Mouse (Mus musculus) monocyte, adult 59 days (primary cell): ENCODE measurements around the gene Olfr1178. TPM values are rescaled to one million over a fixed set of nuclear protein-coding genes. Genes with fewer than 3 reads are reported as not detected.

Source experiments
- total RNA-seq, 2 experiments: library from RNA; stranded (reverse); gene quantifications; one replicate each; pipeline ENCODE4 v1.2.4; 2023

Gene Olfr1178
- total RNA-seq, result not detected

GRCm38 (mm10) chr2:88386762-88387161, at the start of gene Olfr1178:
TSS of gene Olfr1178 (plus strand) at chr2:88387062.

DNA sequence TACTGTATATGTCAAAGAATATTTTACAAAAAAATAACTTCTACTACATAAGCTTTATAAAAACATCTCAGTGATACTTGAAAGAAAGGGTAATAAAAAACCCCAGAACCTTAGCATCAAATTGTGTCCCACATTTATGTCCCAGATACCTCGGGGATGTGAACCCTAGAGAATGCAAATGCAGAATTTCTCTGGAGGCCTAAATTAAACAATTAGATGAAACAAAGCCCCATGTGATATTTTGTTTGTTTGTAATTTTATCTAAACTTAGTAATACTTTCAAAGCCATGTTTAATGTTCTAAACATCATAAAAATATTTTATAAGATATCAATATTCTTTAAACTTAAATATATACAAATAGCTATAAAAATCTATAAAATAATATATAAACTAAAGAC, 40.5 kb upstream of the Olfr1178 start, which contains the start of gene Olfr1177-ps:
Gene Olfr1177-ps, minus strand, starts transcription at position 101 of the 400 bp plus-strand sequence.

DNA sequence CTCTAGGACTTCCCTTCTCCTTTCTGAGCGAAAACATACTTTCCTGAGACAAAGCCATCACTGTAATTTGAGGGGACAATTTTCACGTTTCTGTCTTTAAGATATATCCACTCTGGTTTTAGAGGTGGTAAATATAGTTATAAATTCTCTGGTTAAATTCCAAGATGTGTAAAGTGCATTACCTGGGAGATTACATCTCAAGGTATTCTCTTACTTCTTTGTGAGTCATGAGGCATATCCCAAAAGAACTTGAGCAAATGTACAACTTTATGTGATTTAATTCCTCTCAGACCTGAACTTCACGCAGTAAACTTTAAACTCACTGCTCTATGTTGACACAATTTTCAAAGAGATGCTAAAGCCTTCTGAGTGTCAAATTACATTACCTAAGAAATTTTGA, 19.5 kb downstream of the Olfr1178 start, which contains the start of gene Olfr1179:
Gene Olfr1179, minus strand, starts transcription at position 101 of the 400 bp plus-strand sequence.

DNA sequence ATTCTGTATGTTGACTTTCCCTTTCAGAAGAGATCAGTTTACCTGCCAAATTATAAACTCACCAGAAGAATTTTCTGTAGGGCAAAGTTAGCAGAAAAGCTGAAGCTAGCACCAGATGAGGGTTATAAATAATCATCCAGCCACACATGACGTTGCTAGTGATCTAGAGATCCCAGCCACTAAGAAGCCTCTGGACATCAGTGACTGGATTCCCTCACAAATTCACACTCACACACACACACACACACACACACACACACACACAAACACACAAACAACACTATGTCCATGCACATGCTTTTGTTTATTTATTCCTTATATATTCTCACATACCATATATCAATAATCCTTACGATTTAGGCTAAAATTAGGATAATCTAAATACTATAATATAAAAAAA, 32.2 kb downstream of the Olfr1178 start, which contains the start of gene Olfr1180:
Gene Olfr1180, minus strand, starts transcription at position 101 of the 400 bp plus-strand sequence.

GRCm38 (mm10) chr2:88426071-88426470, 39.2 kb downstream of the Olfr1178 start, which contains the start of gene Olfr1181:
TSS of gene Olfr1181 (minus strand) at chr2:88426171.

GRCm38 (mm10) chr2:88449031-88449430, 62.2 kb downstream of the Olfr1178 start, which contains the start of gene Gm13757:
TSS of gene Gm13757 (minus strand) at chr2:88449131.

Other genes with a start within 250 kb of the Olfr1178 start
- gene Olfr1167, start 231.9 kb upstream of the Olfr1178 start, total RNA-seq, result not detected
- gene Olfr1168, start 205.2 kb upstream of the Olfr1178 start, total RNA-seq, result not detected
- not detected for gene Olfr1170, start 158.7 kb upstream of the Olfr1178 start, total RNA-seq
- under 1 TPM in 1 of 2 experiments, not detected in 1; 0.08 TPM for gene Olfr1173, start 107.2 kb upstream of the Olfr1178 start, total RNA-seq
- gene Olfr1174-ps, start 71.9 kb upstream of the Olfr1178 start, total RNA-seq, result not detected
- gene Olfr1175-ps, start 59.8 kb upstream of the Olfr1178 start, total RNA-seq, result not detected
- not detected for gene Olfr1176, start 50.3 kb upstream of the Olfr1178 start, total RNA-seq
- not detected for gene Olfr1177-ps, start 40.6 kb upstream of the Olfr1178 start, total RNA-seq
- gene Olfr1179, start 19.4 kb downstream of the Olfr1178 start, total RNA-seq, result not detected
- not detected for gene Olfr1180, start 32.1 kb downstream of the Olfr1178 start, total RNA-seq
- gene Olfr1181, start 39.1 kb downstream of the Olfr1178 start, total RNA-seq, result not detected
- not detected for gene Gm13757, start 62.1 kb downstream of the Olfr1178 start, total RNA-seq
- not detected for gene Olfr1183, start 67.8 kb downstream of the Olfr1178 start, total RNA-seq
- gene Olfr1184, start 96.5 kb downstream of the Olfr1178 start, total RNA-seq, result not detected
- gene Olfr1185-ps1, start 106.3 kb downstream of the Olfr1178 start, total RNA-seq, result not detected
- gene Olfr1186, start 131.5 kb downstream of the Olfr1178 start, total RNA-seq, result not detected
- not detected for gene Olfr1188, start 169.9 kb downstream of the Olfr1178 start, total RNA-seq
- not detected for gene Olfr1189, start 199.4 kb downstream of the Olfr1178 start, total RNA-seq